Mouse (Mus musculus) brain, embryonic 14.5 days (tissue): ENCODE data around the gene Unc5b.

ENCODE experiments used
- CTCF ChIP-seq: fragments of 200-500 bp; IDR thresholded peaks from 2 replicates; pipeline ENCODE4 v1.5.1; 2012; ENCODE audit warnings: inconsistent platforms, mild to moderate bottlenecking, moderate library complexity, borderline replicate concordance; ENCODE audit not compliant: insufficient read depth, insufficient read length; ENCODE audit errors: extremely low read depth
- POLR2A ChIP-seq: fragments of 200-500 bp; IDR thresholded peaks from 2 replicates; pipeline ENCODE4 v1.6.1; 2012; ENCODE audit warnings: mild to moderate bottlenecking, inconsistent platforms, borderline replicate concordance; ENCODE audit not compliant: poor library complexity, insufficient read depth, insufficient read length, severe bottlenecking; ENCODE audit errors: extremely low read depth

DNA sequence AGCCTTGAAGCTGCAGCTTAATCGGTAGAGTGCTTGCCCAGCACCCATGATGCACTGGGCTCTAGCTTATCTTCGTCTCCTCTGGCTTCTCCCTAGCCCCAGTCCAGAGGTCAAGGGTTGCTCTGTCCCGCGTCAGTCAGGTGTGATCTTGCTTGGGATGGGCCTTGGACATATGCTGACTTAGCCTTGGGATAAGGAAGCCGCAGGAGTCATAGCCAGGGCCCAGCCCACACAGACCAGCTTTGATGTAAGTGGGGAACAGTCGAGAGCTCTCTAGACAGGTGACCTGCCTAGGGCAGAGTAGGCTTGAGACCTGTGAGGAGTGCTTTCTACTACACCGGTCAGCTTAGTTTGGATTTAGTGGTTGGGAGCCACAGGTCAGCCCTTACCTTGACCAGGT is 64.0 kb downstream of the Unc5b start:
- TF ChIP-seq POLR2A: no peak
- TF ChIP-seq CTCF: no peak
